Mouse (Mus musculus) myocyte (in vitro differentiated cells): ENCODE measurements around the gene Slx4.
"Not testable (repeated sequence)": the region's sequence is repeated elsewhere in the genome, so short reads cannot be mapped to it uniquely, and the experiment has no call there.

Experiments used
- E2F4 ChIP-seq: IDR thresholded peaks from one replicate; pipeline ENCODE4 v1.6.1; 2011; ENCODE audit warnings: mild to moderate bottlenecking, control low read depth, moderate library complexity; ENCODE audit not compliant: insufficient read depth
- POLR2A ChIP-seq: IDR thresholded peaks from one replicate; pipeline ENCODE4 v1.6.1; 2011; ENCODE audit warnings: low read depth, mild to moderate bottlenecking, control low read depth, moderate library complexity; ENCODE audit not compliant: insufficient read length
- SRF ChIP-seq: IDR thresholded peaks from one replicate; pipeline ENCODE4 v1.6.1; 2011; ENCODE audit warnings: low read depth; ENCODE audit not compliant: control insufficient read depth, insufficient read length
- TCF12 ChIP-seq: IDR thresholded peaks from one replicate; pipeline ENCODE4 v1.6.1; 2011; ENCODE audit warnings: mild to moderate bottlenecking, control low read depth; ENCODE audit not compliant: poor library complexity, insufficient read depth, severe bottlenecking
- USF1 ChIP-seq: IDR thresholded peaks from one replicate; pipeline ENCODE4 v1.6.1; 2011; ENCODE audit warnings: low read depth, mild to moderate bottlenecking, control low read depth, moderate library complexity

DNA sequence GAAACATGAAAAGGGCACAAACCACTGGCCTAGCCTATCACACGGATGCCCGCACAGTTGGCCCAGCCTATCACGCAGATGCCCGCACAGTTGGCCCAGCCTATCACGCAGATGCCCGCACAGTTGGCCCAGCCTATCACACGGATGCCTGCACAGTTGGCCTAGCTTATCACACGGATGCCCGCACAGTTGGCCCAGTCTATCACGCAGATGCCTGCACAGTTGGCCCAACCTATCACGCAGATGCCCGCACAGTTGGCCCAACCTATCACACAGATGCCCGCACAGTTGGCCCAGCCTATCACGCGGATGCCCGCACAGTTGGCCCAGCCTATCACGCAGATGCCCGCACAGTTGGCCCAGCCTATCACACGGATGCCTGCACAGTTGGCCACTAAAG is 29.1 kb downstream of the Slx4 start:
- not testable (repeated sequence) for TF ChIP-seq POLR2A, USF1, SRF, E2F4
- peak; percentile 51 for TF ChIP-seq TCF12
